Mouse (Mus musculus): ENCODE data around the gene Alk.

Alk gene

DNA sequence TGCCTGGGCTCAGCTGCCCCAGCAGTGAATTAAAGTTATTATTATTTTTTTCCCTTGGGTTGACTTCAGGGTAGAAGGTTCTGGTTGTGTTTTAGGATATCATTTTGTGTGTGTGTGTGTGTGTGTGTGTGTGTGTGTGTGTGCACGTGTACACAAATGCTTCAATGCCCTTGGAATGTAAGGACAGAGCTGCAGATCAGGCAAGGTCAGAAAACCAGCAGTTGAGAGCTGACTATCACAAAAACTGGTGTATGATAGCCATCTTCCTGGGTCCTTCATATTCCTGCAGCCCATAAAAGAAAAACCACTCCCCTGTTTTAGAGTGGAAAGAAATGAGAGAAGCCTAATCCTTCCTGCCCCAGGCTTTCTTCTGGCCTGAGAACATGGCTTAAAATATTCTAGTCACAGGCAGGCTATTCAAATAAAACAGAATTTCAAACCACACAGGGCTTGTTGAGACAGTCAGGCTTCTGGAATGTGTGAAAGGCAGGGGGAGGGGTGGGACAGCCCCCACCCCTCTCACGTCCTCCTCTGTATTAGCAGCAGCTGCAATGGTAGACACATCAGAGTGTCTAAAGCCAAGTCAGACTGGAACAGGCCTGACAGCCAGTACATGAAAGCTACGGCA is 623.8 kb downstream of the Alk start:
- no peak for DNase-seq (ENCODE audit: low read depth, low spot score)

DNA sequence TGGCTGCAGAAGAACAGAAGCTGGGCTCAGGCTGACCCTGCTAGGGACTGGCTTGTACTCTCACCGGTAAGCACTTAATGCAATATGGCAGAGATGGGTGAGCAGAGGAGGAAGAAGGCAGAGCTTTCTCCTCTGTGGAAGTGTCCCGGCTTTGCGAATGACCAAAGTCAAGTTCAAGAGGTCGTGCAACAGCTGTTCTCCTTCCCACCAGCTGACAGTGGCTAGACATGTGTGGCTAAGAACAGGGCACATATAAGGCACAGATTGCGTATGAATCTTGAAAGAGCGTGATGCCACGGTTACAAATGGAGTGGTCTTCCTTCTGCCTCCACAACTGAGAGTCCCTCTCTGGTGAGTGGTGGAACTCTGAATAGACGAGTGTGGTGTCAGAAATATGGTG is 625.3 kb downstream of the Alk start:
- no peak for DNase-seq (ENCODE audit: low read depth, low spot score)

DNA sequence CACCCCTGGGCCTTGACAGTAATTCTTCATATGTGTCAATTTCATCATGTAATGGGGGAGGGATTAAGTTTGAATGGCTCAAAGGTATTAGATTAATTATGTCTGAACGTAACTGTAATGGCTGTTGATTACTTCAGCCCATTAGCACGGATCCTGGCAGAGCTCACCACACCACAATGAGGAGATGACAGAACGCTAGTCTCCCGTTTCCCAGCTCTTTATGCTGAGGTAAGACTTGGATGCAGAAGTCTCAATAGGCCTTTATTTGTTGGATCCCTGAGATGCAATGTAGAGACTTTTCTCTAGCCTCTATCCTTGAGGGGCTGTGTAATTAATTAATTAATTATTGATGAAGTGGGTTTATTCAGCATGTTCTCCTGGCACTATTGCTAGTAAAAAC is 627.8 kb downstream of the Alk start:
- no peak for DNase-seq (ENCODE audit: low read depth, low spot score)

DNA sequence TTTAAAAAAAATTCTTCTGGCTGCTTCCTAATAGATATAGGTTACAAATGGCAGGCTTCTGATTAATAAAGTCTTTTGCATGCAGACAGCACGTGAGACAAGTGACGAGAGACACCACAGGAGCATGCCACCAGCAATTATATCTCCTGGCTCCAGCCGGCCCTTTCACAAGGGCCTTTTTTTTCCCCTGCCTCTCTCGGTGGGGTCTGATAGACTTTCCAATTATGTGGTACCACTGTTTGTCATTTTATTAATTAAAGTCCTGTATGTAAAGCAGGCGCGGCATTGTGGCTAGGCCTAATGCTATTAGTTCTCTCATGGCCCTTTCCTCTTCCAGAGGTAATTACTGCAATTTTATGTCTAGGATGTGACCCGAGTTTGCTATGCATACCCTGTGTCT is 630.7 kb downstream of the Alk start:
- no peak for DNase-seq (ENCODE audit: low read depth, low spot score)

DNA sequence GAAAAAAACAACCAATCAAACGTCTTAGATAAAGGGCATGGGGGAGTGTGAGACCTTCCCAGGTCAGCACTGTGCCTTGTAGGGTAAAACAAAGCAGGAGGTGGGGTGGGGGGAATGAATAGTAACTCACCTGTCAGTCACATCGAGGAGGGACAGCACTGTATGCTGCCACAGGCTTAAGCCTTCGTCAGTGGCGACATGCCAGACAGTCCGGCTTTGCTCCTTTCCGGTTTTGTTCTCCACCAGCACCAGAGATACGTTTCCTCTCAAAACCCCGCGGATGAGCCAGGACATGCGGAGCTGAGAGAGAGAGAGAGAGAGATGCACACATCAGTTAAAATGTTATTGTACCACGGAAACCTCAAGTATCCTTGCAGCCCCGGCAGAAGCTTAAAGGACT is 637.1 kb downstream of the Alk start:
- no peak for DNase-seq (ENCODE audit: low read depth, low spot score)

DNA sequence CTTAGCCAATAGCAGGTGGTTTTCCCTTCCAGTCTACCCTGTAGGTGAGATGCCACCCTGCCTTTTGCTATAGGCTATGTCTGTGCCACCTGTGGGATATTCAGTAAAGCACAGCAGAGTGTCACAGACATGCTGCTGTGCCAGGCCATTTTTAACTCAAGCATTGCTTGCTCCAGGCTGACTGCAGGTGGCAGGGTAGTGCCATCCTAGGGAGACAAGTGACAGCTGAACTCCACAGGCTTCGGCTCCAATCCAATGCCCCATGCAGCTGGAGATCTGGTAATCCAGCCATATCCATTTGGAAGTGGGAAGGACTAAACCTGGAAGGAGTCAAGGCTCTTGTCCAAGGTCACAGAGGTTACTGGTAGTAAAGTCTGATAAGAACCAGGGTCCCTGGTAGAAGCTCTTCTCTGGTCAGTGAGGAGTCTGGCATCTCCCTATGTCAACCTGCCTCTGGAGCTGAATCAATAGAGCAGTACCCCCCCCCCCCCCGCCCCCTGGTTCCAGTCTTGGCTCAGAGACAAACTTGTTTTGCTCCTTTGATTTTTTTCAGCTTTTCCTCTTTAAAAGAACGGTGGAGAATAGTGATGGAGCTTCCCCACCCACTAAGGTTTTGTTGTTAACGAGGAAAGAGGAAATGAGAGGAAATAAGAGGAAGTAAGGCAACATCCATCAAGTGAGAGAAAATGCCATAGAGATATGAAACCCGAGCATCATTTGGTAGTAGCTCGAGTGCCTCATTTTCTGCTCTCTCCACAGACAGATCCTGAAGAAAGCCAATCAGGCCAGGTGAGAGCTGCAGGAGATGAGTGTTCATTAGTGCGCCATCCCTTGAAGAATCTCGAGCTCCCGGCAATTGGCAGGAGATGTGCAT is 638.5 kb downstream of the Alk start:
- DNase-seq (ENCODE audit: low read depth, low spot score) = no peak

DNA sequence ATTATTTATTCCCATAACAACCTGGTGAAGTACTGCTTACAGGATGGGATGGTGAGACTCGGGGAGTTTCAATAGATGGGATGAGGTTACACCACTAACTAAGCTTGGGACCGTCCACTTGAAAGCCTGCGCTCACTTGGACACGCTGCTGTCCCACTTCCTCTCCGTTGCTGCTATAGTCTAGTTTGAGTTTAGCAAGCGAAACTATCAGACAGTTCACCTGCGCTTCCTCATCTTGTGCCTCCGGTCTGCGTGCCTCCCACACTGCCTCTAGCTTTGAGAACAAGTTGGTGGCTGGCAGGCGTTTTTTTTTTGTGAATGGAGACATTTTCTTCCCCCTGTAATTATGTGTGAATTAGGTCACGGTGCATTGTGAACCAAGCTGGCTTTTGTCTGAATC is 639.8 kb downstream of the Alk start:
- DNase-seq (ENCODE audit: low read depth, low spot score) = no peak

DNA sequence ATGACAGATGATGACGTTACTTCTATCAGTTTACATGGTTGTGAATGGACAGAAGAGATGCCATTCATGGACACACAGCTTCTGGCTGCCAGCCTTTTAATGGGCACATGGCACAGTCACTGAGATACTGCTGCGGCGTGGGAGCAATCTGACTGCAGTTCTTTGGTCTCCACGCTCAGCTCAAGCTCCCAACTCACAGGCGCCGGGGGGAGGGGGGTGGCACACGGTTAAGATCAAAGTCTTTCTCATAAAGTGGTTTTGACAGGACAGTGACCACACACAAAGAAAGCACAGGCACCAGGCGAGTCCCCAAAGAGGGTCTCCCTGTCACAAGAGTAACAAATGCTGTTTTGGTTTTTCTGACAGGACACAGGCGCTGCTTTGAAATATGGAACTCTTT is 641.7 kb downstream of the Alk start:
- no peak for DNase-seq (ENCODE audit: low read depth, low spot score)

DNA sequence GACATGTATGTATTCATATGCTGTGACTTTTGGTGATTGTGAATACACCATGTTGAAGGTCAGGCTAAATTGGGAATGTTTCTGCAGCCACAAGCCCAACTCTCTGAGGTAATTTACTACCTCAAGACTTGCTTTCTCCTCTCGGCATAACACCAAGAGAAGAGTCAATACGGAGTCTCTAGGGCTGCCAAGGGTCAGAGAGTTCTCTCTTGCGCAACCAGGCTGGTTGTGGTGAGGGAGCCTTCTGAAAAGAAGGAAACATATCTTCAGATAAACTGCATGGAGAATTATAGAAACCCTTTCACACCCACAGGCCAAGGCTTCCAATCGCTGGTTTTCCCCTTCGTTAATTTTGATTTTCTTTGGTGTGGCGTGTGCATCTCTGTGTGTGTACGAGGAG is 649.4 kb downstream of the Alk start:
- no peak for DNase-seq (ENCODE audit: low read depth, low spot score)

DNA sequence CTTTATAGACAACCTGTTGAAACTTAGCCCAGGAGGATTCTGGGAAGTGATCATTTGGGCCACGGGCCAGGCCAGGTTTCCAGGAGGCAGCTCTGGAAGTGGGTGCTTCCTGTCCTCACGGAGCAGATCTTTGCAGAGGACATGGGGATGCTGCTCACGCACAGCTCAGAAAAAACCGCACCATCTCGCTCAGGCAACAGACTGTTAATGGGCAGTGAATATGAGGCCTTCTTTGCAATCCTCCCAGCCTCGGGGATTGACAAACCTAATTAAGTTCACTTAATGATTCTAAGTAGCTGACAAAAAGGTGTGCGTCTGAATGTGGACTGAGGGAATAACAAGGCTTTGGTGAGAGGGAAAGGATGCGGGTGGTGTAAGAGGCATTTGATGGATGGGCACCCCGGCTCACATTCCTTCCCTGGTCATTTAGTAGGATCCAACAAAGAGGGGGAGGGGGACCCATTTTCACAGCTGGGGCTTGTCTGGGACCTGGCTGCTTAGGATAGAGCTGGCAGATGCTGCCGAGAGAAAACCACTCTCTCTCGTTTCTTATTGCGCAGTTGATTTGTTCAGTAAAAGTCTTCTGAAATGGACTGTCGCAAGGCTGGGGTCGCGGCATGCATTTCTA is 650.1 kb downstream of the Alk start:
- no peak for DNase-seq (ENCODE audit: low read depth, low spot score)

DNA sequence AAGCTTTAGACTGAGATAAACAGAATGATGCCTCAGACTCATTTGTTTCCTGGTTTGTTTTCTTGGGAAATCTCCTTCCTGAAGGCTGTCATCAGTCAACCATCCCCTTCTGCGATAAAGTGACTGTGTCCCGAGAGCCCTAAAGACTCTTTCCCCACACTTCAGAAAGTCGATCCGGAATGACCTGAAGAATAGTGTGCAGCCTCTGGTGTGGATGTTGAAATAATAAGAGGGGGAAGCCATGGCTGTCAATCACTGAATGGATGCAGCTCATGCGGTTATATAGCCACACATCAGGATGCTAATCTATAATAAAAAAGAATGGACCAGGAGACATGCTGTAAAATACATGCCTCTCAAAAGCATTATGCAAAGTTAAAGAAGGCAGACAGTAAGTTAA is 653.5 kb downstream of the Alk start:
- DNase-seq (ENCODE audit: low read depth, low spot score) = no peak

DNA sequence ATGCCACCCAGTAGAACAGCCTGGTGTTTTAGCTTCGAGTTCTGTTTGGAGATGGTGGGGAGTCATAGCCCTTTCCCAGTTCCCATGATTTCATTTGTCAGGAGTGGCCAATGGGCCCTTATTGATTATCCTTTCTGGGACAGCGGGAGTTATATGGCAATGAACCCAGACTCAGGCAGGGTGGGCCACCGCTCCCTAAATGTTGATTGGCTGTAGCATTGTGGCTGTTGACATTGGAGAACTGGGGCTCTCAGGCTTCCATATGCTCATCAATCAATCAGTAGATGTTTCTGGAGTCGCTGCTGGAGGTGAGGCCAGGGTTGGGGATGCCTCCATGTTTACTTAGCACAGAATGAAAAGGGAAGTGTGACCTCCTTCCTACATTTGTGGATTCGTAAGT is 655.7 kb downstream of the Alk start:
- DNase-seq (ENCODE audit: low read depth, low spot score) = no peak

DNA sequence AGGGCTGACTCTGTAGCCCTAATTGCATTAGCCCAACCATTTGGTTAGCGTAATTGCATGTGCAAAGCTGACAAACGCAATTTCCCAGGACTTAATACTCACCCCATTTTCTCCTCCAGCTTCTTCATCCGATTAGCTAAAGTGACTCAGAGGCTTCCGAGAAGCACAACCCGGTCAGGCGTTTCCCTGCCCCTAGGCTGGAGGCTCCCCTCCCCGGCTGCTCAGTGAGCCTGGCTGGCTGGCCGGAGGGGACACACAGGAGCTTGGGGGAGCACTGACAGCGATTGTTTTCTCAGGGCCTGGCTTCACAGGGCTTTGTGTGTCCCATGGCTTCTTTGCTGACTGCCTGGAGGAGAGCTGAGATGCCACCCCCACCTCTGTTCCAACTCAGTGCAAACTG is 657.0 kb downstream of the Alk start:
- no peak for DNase-seq (ENCODE audit: low read depth, low spot score)

DNA sequence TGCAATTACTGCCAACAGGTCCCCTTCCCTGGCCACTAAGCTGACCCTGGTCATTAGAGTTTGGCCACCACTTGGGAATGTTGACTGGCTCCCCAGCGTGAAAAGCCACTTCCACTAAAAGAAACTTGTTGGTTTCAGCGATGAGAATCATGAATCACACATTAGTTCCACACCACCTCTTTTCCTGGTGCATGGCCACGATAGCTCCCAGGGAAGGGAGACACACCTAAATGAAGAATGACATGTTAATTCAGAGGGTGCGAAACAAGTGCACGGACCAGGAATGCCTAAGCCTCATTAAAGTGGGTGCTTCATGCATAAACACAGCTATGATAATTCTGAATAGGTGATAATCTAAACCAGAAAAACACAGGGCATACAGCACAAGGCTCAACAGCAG is 660.4 kb downstream of the Alk start:
- DNase-seq (ENCODE audit: low read depth, low spot score) = no peak

DNA sequence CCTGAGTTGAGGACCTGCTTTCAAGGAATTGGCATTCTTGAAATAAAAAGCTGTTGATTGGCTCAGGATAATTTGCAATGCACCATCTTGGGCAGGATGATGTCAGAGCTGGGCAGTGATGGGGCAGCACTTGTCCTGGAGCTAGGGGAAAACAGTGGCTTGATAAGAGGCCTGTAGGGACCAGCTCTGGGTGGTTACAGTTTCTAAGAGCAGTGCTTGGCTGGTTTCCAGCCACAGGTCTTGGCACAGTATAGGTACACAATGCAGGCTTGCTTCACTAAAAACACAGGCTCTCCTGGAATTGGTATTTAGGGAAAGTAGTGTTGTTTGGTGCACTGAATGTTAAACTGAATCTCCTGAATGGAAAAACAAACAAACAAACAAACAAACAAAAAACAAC is 662.4 kb downstream of the Alk start:
- no peak for DNase-seq (ENCODE audit: low read depth, low spot score)

DNA sequence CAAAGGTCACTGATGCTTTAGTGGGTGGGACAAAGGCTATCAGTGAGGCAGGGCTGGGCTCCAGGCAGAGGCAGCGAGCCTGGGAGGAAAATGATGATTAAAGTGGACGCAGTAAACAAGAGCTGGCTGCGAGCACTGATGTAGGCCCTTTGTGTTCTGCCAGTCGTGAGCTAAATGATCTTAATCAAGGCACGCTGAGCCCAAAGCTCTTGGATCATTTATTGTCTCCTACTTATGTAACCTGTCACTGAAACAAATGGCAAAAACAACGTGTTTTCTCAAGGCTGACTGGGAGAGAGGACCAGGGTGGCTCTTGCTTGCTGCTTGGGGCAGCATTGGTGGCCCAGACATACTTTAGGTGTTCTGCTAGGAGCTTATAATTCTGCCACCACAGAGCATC is 663.0 kb downstream of the Alk start:
- no peak for DNase-seq (ENCODE audit: low read depth, low spot score)

DNA sequence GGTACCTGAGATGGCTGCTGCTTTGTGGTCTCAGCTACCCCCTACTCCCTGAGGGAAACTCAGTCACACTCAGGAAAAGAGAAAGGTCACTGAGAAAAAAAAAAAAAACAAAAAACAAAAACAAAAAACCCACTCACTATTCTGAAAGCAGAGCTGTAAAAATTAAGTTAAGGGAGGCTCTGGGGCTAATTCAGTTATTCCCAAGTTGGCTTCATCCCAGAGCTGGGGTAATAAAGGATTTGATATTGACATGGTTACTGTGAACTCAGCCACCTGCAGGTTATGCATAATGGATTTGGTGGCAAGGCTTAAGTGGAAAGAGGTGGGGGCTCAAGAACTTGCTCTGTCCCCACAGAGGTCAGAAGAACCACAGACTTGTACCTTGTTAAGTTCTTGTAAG is 667.7 kb downstream of the Alk start:
- DNase-seq (ENCODE audit: low read depth, low spot score) = no peak

DNA sequence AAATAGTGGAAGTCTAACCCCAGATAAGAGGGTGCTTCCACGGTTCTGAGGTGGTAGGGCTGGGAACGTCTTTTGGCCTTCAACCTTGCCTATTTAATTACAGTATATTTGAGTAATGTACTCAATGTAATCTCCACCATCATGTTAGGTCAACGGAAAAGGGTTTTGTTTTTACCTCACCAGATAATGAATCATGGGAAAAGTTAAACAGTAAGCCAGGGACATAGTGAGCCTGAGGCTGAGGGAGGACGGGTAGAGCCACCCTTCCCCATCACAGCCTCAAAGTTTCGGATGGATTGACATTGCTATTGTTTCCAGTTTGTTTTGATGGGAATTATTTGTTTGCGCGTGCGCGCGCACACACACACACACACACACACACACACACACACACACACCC is 668.6 kb downstream of the Alk start:
- no peak for DNase-seq (ENCODE audit: low read depth, low spot score)

DNA sequence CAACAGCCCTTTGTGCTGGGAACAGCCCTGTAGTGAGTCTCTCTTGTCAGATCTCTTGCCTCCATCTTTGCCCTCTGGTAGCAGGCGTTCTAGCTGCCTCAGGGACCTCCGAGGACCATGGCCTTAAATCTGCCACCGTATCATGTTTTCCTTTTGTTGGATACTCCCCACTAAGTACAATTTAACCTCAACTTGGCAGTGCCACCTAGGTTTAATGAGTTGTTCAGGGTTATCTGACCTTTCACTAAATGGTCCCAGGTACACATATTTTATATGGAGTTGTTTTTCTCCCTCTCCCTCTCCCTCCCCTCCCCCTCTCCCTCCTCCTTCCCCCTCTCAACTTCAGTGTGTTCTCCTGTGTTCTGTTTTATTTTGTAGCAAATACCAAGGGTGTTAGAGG is 669.1 kb downstream of the Alk start:
- no peak for DNase-seq (ENCODE audit: low read depth, low spot score)

DNA sequence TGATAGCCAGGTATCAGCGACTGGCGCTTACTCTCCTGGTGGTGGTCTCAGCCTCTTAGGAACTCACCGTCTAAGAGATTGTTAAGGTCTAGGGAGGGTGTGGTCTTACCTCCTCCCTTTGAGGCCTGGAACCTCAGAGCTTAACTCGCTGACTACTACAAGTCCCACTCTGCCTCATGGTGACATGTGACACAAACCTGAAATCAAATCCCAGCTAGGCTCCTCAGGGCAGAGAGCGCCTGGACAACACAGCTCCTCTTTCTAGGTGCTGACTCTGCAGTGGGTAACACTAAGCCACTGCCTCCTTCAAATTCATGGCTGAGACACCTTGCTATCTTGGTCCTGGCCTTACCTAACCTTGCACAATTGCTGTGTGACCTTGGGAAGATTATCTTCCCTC is 689.5 kb downstream of the Alk start:
- DNase-seq (ENCODE audit: low read depth, low spot score) = no peak

DNA sequence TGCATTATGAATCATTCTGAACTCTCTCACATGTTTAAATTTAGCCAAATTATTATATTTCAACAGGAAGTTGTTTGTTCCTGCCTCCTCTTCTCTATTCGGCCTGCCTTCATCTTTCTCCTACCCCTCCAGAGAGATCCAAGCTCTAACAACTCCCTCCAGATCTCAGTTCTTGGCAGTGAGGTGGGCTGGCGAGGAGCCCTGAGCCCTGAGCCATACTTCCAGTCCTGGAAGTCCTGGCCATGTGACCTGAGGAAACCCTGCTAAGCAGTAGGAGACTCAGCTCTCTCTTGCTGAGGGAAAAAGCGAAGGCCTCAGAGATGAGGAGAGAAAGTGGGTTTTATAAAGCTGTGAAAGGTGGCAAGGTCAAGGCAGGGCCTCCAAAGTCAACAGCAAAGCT is 689.9 kb downstream of the Alk start:
- DNase-seq (ENCODE audit: low read depth, low spot score) = no peak

DNA sequence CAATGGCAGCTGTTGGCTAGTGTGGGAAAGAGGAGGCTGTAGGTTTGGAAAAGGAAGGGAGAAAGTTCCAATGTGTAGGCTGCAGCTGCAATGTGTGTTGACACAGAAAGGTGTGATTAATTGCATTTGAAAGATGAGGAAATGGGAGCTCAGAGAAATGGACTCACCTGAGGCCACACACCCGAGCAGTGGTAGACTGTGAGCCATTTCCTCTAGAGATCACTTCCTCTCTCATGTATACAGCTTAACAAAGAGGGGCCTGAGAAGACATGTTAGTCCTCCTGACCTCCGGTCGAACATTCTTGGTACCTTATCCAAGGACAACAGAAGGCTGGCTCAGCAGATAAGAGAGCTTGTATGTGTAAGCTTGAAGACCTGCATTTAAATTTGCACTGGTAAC is 691.2 kb downstream of the Alk start:
- no peak for DNase-seq (ENCODE audit: low read depth, low spot score)

DNA sequence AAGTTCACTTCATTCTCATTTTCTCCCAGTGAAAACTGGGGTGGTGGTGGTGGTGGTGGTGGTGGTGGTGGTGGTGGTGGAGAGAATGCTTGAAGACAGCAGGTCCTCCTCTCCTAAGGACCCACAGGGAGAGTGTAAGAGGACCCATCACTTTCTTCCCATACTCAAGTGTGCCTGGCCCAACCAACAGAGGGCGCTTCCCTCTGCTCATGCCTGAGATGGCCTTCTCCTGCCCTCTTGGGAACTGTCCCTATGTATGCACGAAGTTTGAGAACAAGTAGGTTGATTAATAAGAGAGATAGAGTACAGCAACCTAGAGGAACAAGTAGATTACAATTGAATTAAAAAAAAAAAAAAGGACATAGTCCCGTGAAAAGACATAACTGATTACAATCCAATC is 695.3 kb downstream of the Alk start:
- no peak for DNase-seq (ENCODE audit: low read depth, low spot score)
